Mouse (Mus musculus) lung, embryonic 16.5 days (tissue): ENCODE measurements around the gene Flad1. TPM values are rescaled to one million over a fixed set of nuclear protein-coding genes. Genes with fewer than 3 reads are reported as not detected.

Experiments used
- ATAC-seq: fragments of 200-750 bp; cut with Nextera tagmentation; 2 replicates; pipeline ENCODE4 v1.8.0; 2017; ENCODE audit warnings: low read depth, mild to moderate bottlenecking, moderate library complexity
- H3K27ac ChIP-seq: fragments of 300-500 bp; sonication (generic); 2 replicates; pipeline ENCODE4 v1.5.1; 2014; ENCODE audit warnings: mild to moderate bottlenecking, control low read depth, low read length
- H3K27me3 ChIP-seq: fragments of 300-500 bp; sonication (generic); 2 replicates; pipeline ENCODE4 v1.6.1; 2014; ENCODE audit warnings: low read depth, low read length, mixed read lengths; ENCODE audit not compliant: control insufficient read depth, insufficient read depth
- H3K36me3 ChIP-seq: fragments of 300-500 bp; sonication (generic); 2 replicates; pipeline ENCODE4 v1.6.1; 2014; ENCODE audit warnings: low read length; ENCODE audit not compliant: control insufficient read depth, insufficient read depth
- H3K4me1 ChIP-seq: fragments of 300-500 bp; sonication (generic); replicated peaks from 2 replicates; pipeline ENCODE4 v1.6.1; 2014; ENCODE audit warnings: low read length, mixed read lengths; ENCODE audit not compliant: control insufficient read depth, insufficient read depth
- H3K4me2 ChIP-seq: fragments of 300-500 bp; sonication (generic); 2 replicates; pipeline ENCODE4 v1.6.1; 2014; ENCODE audit warnings: low read depth, low read length, control low read depth
- H3K4me3 ChIP-seq: fragments of 300-500 bp; sonication (generic); 2 replicates; pipeline ENCODE4 v1.5.1; 2014; ENCODE audit warnings: mild to moderate bottlenecking, low read length, control low read depth
- H3K9ac ChIP-seq: fragments of 300-500 bp; sonication (generic); 2 replicates; pipeline ENCODE4 v1.6.1; 2014; ENCODE audit warnings: low read length, control low read depth
- H3K9me3 ChIP-seq: fragments of 300-500 bp; sonication (generic); 2 replicates; pipeline ENCODE4 v1.6.1; 2016; ENCODE audit warnings: low read length; ENCODE audit not compliant: control insufficient read depth
- WGBS: fragments of 180-500 bp; shearing (Covaris S2); extraction: QIAGEN DNeasy Blood & Tissue Kit; methylation state at CpG from one replicate; pipeline ENCODE4 v1.1.7; 2014; 5-methylcytosine and 5-hydroxymethylcytosine counted together
- polyA plus RNA-seq: library from polyadenylated mRNA; unstranded; fragments of >200 nt; fragmentation: Nextera tagmentation; extraction: Ambion mirVana; gene quantifications from 2 replicates; pipeline ENCODE4 v1.2.1, GENCODE M21; 2015

Gene Flad1
- polyA plus RNA-seq, 1 experiment from 2014 or later = 24.0 TPM

DNA sequence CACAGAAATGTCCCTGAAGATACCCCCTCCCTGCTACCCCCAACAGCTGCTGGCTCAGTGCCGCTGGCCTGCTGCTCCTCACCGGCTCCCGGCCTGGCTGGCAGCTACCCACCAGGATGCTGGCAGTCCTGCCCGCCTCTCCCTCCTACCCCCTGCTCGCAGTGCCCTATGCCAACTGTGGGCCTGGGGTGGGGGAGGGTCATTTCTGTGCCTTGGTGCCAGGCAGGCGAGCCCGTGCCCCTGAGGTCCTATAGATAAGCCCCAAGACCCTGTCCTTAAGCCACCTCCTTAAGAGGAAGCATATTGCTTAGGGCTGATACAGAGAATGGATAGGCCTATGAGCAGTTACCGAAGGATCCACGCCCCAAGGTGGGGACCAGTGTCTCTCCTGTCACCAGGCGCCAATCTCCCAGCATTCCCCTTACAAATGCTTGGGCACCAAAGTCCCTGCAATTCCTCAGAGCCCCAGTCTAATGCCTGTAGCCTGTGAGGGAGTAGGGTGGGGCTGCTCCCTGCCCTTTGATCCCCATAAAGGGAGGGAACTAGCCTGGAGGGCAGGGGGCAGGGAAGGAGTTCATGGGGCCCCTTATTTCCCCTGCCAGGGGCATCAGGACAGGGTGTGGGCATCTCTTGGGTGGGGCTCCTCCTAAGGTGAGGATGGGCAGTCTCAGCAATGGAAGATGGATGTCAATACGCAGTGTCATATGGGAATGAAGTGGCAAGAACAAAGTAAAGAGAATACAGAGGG, 23.4 kb downstream of the Flad1 start:
- Histone ChIP-seq H3K4me1 (peaks cover 55% of the 10 kb centered on the region), H3K27ac (peak overlapping the region; percentile 24; the same call in 1 of the 2 replicates), H3K4me2 (no peak overlapping the region), H3K4me3 (no peak overlapping the region), H3K36me3 (no peaks in the 10 kb centered on the region), H3K9ac (no peak overlapping the region), H3K9me3 (no peaks in the 10 kb centered on the region), H3K27me3 (no peaks in the 10 kb centered on the region)
- 80% methylated on average over 11 of the region's 11 CpGs for WGBS
- no peak for ATAC-seq

DNA sequence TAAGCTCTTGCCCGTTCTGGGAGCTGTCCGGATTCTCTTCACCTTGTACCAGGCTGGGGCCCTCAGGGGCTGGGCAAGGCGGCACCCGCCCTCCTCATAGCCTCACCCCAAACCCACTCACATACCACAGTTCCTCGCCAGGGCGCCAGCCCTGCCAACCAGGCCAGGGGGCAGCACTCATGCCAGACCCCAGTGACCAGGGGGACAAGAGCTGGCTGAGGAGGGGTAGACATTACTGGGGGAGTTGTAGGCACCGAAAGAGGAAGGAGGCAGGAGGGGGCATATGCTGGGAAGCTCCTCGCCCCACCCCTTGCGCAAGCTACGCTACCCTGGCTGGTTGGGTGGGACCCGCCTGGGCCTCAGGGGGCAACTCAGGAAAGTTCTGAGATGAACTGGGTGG, 24.0 kb downstream of the Flad1 start:
- H3K4me1 ChIP-seq = peaks cover 55% of the 10 kb centered on the region
- H3K9ac ChIP-seq = 0 out of 2 replicates have a peak overlapping the region, but pooled peaks have one; percentile 4
- H3K27me3 ChIP-seq = no peaks in the 10 kb centered on the region
- no peaks in the 10 kb centered on the region for H3K9me3 ChIP-seq
- H3K27ac ChIP-seq = peak overlapping the region; percentile 24; the same call in 1 of the 2 replicates
- WGBS = 67% methylated on average over 11 of the region's 11 CpGs
- no peak overlapping the region for H3K4me3 ChIP-seq
- ATAC-seq = no peak
- H3K4me2 ChIP-seq = no peak overlapping the region
- H3K36me3 ChIP-seq = no peaks in the 10 kb centered on the region

DNA sequence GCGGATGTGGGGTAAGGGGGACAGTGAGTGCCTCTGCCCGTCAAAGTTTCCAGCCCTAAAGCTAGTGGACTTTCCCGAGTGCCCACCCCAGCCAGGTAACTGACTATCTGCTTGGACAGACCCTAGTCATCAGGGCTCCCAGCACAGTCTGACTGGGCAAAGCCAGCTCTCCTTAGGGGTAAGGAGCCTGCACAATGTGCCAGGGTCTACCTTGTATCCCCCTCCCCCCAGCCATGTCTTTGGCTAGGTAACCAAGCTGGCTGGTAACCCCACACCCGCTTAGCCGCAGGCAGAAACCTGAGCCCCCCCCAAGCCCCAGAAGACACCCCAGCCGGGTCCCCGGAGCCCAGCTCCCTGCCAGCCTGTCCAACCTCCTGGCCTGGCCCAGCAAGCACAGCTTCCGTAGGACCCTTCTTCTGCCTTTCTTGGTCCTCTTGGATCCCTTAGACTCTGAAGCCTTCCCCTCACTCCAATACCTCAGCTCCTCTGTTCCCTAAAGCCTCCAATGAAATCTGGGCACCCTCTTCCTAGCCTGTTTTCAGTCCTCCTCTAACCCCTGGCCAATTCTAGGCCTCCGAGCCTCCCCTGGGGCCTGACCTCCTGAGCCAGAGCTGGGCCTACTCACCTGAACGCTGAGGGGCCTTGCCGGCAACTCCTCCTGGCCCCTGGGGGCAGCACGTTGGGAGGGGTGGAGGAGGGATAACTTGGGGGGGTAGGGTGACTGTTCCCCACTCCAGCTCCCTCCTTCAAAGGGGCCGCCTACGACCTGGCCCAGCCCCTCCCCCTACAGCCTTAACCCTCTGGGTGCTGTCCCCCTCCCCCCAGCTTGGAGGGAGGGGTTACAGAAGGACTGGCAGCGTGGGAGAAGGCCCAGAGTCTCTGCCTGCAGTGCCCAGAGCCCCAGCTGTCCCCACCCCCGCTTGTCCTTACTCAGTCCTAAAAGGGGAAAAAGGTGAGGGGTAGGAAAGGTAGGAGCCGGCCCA, 24.9 kb downstream of the Flad1 start:
- Histone ChIP-seq H3K27ac (no peak overlapping the region), H3K4me3 (peak overlapping the region; percentile 1; the same call in 1 of the 2 replicates), H3K4me2 (peak overlapping the region; percentile 13), H3K9ac (peak overlapping the region; percentile 49), H3K9me3 (no peaks in the 10 kb centered on the region), H3K36me3 (no peaks in the 10 kb centered on the region), H3K27me3 (no peaks in the 10 kb centered on the region), H3K4me1 (peaks cover 55% of the 10 kb centered on the region)
- ATAC-seq = no peak
- WGBS = 58% methylated on average over 17 of the region's 17 CpGs

DNA sequence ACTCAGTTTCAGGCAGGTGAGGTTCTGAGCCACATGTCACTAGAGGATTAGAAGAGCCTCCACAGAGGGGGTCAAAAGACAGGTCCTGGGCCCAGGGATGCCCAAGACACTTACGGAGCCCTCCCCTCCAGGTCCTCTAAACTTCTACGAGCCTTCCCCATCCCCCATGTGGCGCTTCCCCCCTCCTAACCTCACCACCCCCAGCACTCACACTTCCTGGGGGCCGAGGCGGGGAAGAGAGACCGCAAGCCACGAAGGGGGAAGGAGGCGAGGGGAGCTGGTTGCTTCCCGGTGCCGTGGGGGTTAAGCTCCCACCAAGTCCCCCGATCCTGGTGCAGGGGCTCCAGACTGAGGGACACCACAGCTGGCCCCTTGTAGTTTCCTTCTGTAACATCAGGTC, 26.2 kb downstream of the Flad1 start:
- 34% methylated on average over 8 of the region's 11 CpGs for WGBS
- peaks cover 42% of the 10 kb centered on the region for H3K4me1 ChIP-seq
- H3K4me3 ChIP-seq = no peak overlapping the region
- H3K27me3 ChIP-seq = no peaks in the 10 kb centered on the region
- H3K4me2 ChIP-seq = no peak overlapping the region
- H3K9ac ChIP-seq = 0 out of 2 replicates have a peak overlapping the region, but pooled peaks have one; percentile 16
- no peak overlapping the region; the same call in 1 of the 2 replicates for H3K27ac ChIP-seq
- ATAC-seq = no peak
- 0 out of 2 replicates have a peak, but pooled peaks cover 5% of the 10 kb centered on the region for H3K36me3 ChIP-seq
- H3K9me3 ChIP-seq = no peaks in the 10 kb centered on the region

DNA sequence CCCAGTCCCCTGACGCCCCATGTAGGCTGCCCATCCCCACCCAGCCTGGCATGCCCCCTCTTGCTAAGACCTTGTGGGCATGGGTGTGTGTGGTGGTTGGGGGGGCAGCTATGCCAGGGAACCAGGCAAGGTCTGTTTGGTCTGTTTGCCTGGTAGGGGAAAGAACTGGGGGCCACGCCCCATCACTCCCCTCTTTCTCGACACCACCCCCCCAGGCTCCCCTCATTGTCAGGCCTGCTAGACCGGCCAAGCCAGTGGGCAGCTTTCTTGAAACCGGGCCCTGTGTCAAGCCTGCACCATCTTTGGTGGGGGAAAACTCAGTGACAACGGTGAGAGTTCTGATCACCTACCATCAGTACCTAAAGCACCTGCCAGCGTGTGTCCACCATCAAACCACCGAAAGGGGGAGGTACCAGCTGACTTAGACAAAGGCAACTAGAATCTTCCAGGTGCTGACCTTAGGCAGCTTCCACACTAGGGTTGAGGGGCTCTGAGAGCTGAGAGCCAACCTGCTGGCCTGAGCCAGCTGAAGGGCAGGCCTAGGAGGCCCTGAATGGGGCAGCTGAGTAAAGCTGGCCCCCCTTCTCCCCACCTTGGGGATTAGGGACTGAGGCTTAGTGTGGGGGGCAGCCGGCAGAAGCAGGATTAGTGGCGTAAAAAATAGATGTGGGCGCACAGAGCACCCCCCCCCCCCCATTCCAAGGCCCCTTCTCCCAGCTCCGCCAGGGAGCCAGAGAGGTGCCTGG, 27.2 kb downstream of the Flad1 start:
- WGBS = 58% methylated on average over 11 of the region's 12 CpGs
- Histone ChIP-seq H3K4me1 (peaks cover 36% of the 10 kb centered on the region), H3K9me3 (no peaks in the 10 kb centered on the region), H3K27me3 (no peaks in the 10 kb centered on the region), H3K4me3 (no peak overlapping the region), H3K9ac (peak overlapping the region; percentile 25), H3K4me2 (no peak overlapping the region), H3K36me3 (peaks cover 10% of the 10 kb centered on the region), H3K27ac (peak overlapping the region; percentile 56)
- ATAC-seq = peak; percentile 8; the same call in 1 of the 2 replicates

DNA sequence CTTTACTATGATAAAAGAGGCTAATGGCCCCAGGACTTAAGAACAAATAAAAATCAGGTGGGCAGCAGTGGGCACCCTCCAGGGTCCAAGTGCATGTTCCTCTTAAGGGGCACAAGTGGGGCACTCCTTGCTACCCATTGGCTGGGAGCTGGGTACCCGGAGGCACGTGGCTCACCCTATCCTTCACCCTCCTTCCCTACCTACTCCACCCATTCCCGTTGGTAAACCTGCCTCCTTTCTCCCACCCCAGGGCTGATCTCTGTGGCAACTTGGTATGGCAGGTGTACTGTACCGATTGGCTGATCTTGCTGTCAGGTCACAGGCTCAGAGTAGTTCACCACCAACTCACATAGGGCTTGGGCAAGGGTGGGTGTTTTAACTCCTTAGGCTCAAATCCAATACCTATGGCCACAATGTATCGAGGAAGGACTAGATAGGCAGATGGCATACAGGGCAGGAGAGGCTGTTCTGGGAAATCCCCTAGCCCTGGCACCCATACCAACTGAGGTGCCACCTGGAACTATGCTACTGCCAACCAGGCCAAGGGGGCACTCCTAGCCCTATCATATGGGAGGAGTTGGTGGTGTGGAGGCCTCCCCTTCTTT, 27.9 kb downstream of the Flad1 start:
- WGBS = 67% methylated on average over 5 of the region's 5 CpGs

DNA sequence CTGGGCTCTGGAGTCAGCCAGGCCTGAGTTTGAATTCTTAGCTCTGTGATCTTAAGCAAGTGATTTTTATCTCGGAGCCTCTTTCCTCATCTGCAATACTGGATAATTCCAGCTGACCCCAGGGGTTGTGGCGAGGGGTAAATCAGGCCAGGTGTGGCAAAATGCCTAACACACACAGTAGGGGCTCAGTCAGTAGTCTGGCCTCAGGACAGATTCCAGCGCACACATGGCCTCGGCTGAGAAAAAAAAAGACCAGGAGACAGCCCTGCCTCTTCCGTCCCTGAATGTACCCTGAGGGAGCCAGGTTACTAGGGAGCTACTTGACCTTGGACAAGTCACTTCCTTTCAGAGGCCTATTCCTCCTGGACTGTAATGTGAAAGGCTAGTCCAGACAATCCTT, 28.7 kb downstream of the Flad1 start:
- Histone ChIP-seq H3K9me3 (no peaks in the 10 kb centered on the region), H3K4me2 (no peak overlapping the region), H3K4me3 (no peak overlapping the region), H3K36me3 (peaks cover 13% of the 10 kb centered on the region), H3K4me1 (peaks cover 41% of the 10 kb centered on the region), H3K9ac (no peak overlapping the region), H3K27me3 (no peaks in the 10 kb centered on the region), H3K27ac (peak overlapping the region; percentile 7; the same call in 1 of the 2 replicates)
- no peak for ATAC-seq
- 80% methylated on average over 5 of the region's 5 CpGs for WGBS

More for the DNA sequence above, 27.9 kb downstream of the Flad1 start:
- Histone ChIP-seq H3K9ac (no peak overlapping the region), H3K27me3 (no peaks in the 10 kb centered on the region), H3K4me2 (no peak overlapping the region), H3K4me3 (no peak overlapping the region), H3K4me1 (peaks cover 40% of the 10 kb centered on the region), H3K27ac (peak overlapping the region; percentile 7), H3K36me3 (peaks cover 13% of the 10 kb centered on the region), H3K9me3 (no peaks in the 10 kb centered on the region)
- peak; percentile 41 for ATAC-seq

DNA sequence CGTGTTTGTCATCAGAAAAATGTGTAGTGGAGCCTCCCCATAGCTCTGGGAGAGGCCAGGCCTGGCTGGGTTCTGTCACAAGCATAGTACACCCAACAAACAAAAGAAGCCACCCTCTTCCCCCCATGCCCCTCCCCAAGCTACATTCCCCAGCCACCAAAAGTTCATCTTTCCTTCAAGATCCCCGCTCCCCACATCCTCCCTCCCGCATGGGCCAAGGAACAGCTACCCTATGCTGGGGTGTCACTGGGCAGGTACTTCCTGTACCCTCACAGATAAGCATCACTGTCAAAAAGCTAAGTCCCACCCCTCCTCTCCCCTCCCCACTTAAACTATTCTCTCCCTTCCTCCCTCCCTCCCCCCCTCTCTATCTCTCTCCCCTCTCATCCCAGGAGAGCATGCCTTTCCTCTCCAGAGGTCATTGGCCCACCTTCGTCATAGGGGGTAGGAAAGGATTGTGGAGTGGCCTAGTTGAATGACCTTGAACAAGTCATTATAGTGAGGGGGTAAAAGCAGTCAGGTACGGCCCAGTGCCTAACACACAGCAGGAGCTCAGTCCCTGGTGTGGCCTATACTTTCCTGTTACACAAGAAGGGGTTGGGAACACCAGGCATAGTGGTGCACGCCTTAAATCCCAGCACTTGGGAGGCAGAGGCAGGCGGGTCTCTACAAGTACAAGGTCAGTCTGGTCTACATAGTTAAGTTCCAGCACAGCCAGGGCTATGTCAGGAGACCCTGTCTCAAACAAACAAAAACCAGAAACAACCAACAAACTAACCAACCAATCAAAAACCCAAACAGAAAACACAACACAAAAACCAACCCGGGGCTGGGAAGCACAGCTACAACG, 29.4 kb downstream of the Flad1 start:
- Histone ChIP-seq H3K9ac (no peak overlapping the region), H3K4me2 (no peak overlapping the region), H3K27ac (no peak overlapping the region), H3K4me3 (no peak overlapping the region), H3K4me1 (peaks cover 38% of the 10 kb centered on the region), H3K9me3 (no peaks in the 10 kb centered on the region), H3K27me3 (no peaks in the 10 kb centered on the region), H3K36me3 (peaks cover 13% of the 10 kb centered on the region)
- ATAC-seq = no peak
- 85% methylated on average over 9 of the region's 9 CpGs for WGBS
